Mouse (Mus musculus) kidney, postnatal 14 days (tissue): ENCODE data around the gene Nfib.
A peak's percentile ranks its signal among the peaks of the same experiment; 100 is the strongest.

ENCODE experiments used
- DNase-seq: peaks from one replicate; pipeline ENCODE4 v3.0.0; 2022; ENCODE audit warnings: mixed read lengths

Nfib gene

DNA sequence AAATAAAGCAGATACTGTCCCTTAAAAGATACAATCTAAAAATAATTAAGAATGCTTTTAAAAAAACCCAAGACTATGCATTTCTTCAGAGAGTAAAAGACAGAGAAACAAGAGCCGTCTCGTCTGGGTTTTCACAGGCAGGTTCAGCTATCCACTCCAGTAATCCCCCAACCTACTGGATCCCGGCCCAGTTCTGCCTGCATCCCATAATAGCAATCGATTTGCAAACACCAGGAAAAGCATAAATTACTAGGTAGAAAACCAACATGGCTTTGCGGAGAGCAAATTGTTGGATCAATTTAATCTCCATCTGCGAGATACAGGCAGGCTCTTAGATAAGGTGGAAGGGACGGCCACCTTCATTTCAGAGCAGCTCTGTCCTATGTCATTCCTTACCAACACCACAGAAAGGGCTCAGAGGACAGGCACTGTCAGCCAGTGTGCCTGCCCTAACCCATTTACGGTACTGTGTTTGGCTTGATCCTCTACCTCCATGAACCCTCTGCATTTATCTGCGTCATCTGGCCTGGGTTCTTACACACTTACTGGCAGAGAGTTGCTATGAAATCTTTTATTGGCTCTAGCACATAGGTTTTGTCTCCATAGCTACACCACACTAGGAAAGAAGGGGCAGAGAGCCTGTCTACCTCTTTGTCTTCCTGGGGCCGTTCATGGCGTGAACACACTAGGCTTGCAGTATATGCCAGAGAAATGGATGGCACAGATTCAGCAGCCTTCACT, 321.4 kb downstream of the Nfib start:
- DNase-seq = no peak

DNA sequence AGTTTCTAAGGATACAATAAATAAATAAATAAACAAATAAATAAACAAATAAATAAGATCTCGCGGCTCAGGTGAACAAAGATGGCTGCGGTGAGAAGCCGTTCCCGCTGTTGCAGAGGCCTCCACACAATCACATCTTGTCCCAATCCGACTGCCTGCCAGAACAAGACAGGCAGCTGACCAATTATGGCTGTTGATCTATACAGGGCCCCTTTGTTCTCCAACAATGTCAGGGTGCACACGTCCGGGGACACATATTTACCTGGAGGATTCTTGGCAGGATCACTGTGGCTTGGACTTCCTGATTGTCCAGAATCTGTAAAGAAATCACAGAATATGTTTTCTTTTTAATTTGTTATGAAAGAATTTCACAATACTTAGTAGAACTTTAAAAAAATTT, 322.2 kb downstream of the Nfib start:
- DNase-seq = no peak

DNA sequence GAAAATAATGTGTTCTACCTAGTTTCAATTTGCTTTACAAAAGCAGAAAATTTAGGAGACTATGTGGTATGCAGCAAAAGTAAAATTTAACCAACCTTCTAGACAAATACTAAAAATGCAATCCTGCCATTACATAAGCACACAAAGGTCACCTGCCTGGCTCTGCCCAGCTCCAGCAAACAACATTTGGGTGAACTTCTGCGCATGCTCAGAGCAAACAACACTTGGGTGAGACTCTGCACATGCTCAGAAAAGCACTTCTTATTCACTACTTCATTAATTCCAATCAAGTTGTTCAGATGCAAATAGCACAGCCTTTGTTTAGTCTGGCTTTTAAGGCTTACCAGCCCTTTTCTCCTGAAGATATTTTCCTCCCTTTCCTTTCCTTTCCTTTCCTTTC, 323.8 kb downstream of the Nfib start:
- peak; percentile 77 for DNase-seq

- DNase-seq = peak; percentile 52
These were observed 325.0 kb downstream of the Nfib start for GRCm38 (mm10) chr4:82380578-82380977.

DNA sequence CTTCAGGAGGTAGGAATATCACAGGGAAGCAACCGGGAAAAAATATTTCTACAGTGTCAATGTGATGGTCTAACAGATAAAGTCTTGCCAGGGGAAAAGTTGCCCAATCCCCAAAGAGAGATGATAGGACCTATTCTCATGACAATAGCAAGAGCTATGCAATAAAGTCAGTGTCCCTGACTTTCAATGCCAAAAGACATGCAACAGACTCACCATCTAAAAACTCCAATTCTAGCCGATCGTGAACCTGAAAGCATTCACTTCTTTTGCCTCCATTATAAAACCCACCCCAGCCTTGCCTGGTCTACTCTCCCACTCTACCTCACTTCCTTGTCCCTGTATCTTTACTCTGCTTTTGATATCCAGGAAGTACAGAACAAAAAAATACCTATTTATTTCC, 327.5 kb downstream of the Nfib start:
- no peak for DNase-seq

DNA sequence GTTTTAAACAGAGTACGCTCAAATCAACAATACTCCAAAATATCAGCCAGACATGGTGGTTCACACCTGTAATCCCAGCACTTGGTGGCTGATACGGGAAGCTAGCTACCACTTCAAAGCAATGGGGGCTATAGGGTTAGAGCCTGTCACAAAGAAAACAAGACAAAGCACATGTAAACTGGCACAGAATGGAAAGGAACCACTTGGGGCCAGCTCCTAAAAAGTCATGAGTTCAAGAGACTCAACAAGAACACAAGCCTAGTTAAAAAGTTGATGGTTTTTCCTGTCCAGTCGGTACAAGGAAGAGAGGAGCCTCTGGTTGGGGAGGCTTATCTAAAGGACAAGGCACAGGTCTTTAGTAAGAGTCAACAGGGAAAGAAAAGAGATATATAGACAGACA, 327.9 kb downstream of the Nfib start:
- DNase-seq = no peak

DNA sequence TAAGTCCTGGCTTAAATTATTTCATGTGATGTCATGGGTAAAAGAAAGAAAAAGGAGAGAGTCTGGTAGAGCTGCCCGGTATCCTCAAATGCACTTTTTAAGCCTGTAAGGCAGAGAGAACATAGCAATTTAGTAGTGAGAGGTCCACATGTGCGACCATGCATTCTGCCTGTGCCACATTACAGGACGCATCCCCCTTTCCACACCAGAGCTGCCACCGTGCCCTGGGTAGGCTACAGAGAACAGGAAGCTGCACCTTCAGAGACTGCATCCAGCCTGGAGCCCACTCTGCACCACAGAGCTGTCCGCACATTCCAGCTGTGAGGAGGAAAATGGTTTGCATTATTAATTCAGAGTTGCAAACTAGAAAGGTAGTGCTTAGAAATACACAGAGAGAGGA, 331.0 kb downstream of the Nfib start:
- no peak for DNase-seq

DNA sequence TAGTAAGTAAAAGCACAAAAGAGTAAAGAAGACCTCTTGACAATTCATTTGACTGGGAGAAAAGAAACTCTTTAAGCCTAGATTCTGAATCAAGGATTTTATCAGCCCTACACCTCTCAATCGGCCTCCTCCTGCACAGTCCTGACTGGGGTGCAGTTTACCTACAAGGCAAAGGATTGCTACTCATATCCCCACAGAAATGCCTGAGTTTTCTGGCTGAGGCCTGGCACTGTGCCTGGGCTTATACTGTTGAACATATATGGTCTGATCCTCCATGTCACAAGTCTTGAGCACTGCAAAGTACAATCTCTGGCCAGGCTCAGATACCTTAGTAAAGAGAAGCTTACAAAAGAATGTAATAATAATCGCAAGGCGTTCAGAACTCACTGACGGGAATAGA, 333.3 kb downstream of the Nfib start:
- DNase-seq = no peak

DNA sequence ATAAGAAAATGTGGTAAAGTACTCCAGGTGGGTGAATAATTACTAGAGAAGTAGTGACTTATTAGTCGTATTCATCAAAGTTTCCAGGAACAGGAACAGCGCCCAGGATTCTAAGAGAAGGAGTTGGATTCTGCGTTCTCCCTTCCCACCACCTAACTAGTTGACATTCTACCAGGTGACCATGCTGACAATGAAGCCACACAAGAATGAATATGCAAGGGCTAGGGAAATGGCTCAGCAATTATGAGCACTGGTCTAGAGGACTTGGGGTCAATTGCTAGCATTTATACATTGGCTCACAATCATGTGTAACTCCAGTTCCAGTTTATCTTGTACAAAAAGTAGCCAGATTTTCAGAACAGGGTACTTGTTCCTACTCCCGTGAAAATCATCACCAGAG, 334.1 kb downstream of the Nfib start:
- no peak for DNase-seq

GRCm38 (mm10) chr4:82369011-82369776, 336.4 kb downstream of the Nfib start:
- no peak for DNase-seq

DNA sequence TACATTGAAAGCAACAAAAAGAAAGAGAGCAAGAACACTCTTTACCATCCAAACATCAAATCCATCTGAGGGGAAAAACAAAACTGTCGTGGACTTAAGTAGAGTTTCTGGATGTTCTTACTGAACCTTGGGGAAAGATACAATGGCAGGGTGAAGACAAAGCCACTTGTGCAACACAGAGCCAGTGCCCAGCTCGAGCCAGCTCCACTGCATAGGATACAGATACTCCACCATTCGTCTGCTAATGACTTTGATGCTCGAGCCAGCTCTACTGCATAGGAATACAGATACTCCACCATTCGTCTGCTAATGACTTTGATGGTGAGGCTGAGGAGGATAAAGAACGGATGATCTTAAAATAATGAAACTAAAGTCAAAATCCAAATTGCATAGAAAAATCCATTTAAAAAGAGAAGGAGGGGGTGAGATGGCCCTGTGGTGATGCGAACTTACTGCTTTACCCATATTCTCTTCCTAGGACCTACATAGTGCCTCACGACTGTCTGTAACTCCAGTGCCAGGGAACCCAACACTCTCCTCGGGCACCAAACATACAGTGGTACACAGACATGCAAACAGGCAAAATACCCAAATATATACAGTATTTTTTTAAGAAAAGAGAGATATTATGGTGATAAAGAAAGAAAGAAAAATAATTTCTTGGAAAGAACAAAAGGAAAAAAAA, 337.3 kb downstream of the Nfib start:
- no peak for DNase-seq

DNA sequence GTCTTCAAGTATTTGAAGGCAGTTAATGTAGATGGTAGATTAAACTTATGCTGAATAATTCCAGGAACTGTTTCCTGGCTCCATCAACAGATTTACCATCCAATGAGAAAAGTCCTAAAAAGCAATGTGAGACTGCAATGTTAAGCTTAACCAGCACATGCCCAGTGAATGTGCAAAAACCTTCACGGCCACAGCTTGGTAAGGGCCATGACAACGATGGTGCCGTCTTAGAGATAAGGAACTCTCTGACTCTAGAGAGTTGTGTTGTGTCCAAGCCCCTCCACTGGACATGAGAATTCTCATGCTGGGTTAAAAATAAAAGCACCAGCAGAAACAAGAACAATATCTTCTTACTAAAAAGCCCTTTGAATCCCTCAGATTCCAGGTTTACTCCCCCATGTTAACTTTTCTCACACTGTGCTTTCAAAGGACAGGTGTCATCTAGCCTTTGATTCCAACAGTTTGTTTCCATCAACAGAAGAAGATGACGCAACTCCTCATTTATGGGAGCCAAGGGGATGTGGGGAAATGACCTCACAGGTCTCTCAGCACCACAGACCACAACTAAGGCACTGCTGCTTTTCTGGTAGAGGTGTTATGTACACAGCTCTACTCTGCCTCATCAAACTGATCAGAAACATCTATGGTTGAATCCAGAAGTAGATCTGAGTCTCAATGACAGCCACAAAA, 340.7 kb downstream of the Nfib start:
- no peak for DNase-seq

DNA sequence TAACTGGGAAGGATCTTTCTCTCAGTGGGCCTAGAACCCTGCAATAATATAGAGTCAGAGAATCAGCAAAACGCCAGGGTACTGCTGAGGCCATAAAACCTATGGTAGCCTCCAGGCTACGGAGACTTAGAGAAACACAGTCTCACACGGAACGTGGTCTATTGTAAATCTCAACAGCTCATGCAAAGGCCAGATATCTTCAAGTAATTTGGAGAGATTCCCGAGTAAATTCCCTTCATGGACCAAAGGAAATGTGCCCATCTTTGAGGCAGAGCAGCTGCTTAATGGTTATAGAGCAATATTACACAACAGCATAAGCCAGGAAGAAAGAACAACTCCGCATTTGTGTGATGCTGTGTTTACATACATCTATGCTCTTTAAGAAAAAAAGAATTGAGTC, 341.6 kb downstream of the Nfib start:
- no peak for DNase-seq

GRCm38 (mm10) chr4:82362294-82362693, 343.3 kb downstream of the Nfib start:
- DNase-seq = no peak

GRCm38 (mm10) chr4:82360081-82360511, 345.5 kb downstream of the Nfib start:
- no peak for DNase-seq

DNA sequence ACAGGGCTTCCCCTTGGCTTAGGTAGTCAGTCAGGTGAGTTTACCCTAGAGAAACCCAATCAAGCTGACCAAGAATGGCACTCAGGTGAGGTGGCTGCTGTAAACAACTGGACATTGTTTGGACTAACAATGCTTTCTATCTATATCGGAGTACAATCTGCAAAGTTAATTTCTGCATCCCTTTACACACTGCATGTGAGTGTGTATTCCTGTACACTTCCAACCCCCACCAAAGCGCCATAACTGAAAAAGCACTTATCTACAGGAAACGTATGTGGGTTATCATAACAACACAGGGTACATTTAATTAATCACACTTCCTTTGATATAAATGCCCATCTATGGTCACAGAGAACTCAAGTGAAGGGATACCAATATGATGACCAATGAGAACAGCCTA, 346.4 kb downstream of the Nfib start:
- DNase-seq = no peak

DNA sequence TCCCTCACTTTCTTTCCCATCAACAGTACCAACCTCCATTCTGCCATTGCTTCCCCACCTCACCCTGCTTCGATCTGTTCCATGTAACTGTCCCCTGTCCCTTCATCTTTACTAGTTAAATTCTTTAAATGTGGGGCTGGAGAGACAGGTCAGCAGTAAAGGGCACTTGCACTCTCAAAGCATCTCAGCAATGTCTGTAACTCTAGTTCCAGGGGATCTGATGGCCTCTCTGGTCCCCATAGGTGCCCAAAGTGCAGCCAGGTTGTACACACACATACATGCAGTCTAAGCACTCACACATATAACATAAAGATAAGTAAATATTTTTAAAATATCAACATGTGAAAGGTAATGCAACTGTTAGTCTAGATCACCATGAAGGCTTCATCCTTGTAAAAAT, 356.5 kb downstream of the Nfib start:
- no peak for DNase-seq

DNA sequence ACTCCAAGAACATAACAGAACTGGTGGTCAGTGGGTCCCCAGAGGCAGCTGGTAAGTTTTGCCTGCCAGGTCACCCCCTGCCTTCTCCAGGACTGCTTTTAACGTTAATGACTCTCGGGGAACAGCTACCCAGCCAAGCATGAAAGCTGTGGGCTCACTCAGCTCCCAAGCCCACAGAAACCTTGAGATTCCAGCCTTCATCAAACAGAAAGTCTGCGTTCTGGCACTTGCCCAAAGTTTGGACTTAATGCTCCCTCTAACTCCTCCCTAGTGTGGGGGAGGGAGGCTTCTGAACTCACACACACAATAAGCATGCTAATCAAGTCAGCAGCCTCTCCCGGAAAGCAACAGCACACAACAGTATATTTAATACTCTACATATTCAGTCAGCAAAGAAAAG, 360.8 kb downstream of the Nfib start:
- peak; percentile 91 for DNase-seq

- no peak for DNase-seq
These were observed 361.3 kb downstream of the Nfib start for GRCm38 (mm10) chr4:82344224-82344623.

- no peak for DNase-seq
These were observed 366.6 kb downstream of the Nfib start for GRCm38 (mm10) chr4:82338930-82339329.

DNA sequence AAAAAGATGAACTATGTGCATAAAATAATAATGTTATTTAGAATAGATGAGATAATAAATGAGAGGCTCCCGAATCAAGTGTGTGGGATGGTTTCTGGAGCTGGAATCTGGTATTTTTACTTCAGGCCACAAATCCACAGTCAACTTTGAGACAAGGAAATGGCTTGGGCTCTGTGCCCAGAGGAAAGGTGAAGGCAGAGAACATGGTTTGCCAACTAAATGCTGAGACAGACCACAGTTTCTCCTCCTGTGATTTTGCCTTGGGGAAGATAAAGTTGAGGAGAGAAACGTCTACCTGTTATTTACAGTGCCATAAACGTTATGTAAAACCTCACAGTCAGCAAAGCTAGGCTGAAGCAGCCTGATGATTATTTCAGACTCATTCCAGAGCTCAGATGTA, 367.1 kb downstream of the Nfib start:
- DNase-seq = peak; percentile 61

DNA sequence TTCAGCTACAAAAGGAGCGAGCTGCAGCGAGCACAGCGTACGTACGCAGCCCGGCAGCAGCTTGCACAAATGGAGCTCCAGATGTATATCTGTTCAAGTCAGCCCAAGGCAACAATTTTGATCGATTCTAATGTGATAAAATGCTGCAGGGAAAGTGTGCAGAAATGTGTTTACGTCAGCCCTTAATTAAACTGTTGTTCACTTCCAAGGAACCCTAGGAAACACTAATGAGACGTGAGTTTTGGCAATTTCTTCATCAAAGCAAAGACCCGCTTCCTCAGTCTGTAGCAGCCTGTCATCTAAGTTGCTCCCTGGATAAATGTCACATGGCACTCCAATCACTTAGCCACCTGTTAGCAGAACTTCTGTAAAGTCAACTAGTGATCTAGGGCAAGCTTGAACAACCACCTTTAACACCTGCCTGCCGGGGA, 368.6 kb downstream of the Nfib start:
- no peak for DNase-seq

DNA sequence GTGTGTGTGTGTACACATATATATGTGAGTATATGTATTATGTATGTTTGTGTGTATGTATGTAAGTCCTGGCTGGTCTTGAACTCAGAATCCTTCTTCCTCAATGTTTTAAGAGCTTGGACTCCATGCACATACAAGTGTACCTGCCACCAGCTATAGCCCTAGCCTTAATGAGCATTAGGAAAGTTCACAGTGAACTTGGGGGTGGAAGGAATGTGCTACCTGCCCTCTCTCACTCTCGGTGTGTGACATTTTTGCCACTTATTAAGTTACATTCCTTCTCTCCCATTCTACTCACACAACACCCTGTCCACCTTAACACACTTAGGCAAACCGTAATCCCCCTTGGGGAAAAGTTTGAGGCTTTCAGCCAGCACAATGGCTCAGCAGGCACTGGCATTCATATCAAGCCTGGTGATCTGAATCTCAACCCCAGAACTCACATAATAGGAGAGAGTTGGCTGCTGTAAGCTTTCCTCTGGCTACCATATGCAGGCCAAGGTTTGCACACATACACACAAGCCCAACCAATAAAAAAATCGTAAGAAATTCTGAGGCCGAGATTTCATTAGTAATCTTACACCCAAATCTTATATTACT, 370.2 kb downstream of the Nfib start:
- no peak for DNase-seq
